Mouse (Mus musculus) heart, postnatal 0 days (tissue): ENCODE measurements around the gene Arhgef17. TPM values are rescaled to one million over a fixed set of nuclear protein-coding genes. Genes with fewer than 3 reads are reported as not detected.

Experiments used
- ATAC-seq: fragments of 200-750 bp; cut with Nextera tagmentation; 2 replicates; pipeline ENCODE4 v1.8.0; 2017; ENCODE audit warnings: low read depth, moderate number of reproducible peaks, moderate library complexity; ENCODE audit not compliant: insufficient read depth
- DNase-seq: peaks from one replicate; pipeline ENCODE4 v3.0.0-alpha.2; 2016; ENCODE audit warnings: low spot score
- H3K27ac ChIP-seq: fragments of 300-500 bp; sonication (generic); 2 replicates; pipeline ENCODE4 v1.5.1; 2014; ENCODE audit warnings: low read depth, mild to moderate bottlenecking
- H3K27me3 ChIP-seq: fragments of 300-500 bp; sonication (generic); 2 replicates; pipeline ENCODE4 v1.6.1; 2014; ENCODE audit warnings: low read length, mixed read lengths; ENCODE audit not compliant: control insufficient read depth, insufficient read depth
- H3K36me3 ChIP-seq: fragments of 300-500 bp; sonication (generic); replicated peaks from 2 replicates; pipeline ENCODE4 v1.6.1; 2014; ENCODE audit warnings: low read length, mixed read lengths; ENCODE audit not compliant: control insufficient read depth, insufficient read depth
- H3K4me1 ChIP-seq: fragments of 300-500 bp; sonication (generic); 2 replicates; pipeline ENCODE4 v1.6.1; 2014; ENCODE audit warnings: antibody characterized with exemption; ENCODE audit not compliant: control insufficient read depth, insufficient read depth
- H3K4me2 ChIP-seq: fragments of 300-500 bp; sonication (generic); 2 replicates; pipeline ENCODE4 v1.6.1; 2014; ENCODE audit warnings: low read depth, mild to moderate bottlenecking, low read length, moderate library complexity
- H3K4me3 ChIP-seq: fragments of 300-500 bp; sonication (generic); 2 replicates; pipeline ENCODE4 v1.5.1; 2014; ENCODE audit warnings: low read depth, low read length
- H3K9ac ChIP-seq: fragments of 300-500 bp; sonication (generic); replicated peaks from 2 replicates; pipeline ENCODE4 v1.6.1; 2014; ENCODE audit warnings: low read depth, low read length, mixed read lengths
- H3K9me3 ChIP-seq: fragments of 300-500 bp; sonication (generic); replicated peaks from 2 replicates; pipeline ENCODE4 v1.6.1; 2016; ENCODE audit warnings: low read length; ENCODE audit not compliant: control insufficient read depth
- CTCF ChIP-seq: IDR thresholded peaks from 2 replicates; pipeline ENCODE4 v1.5.1; 2016; ENCODE audit warnings: antibody characterized with exemption, control low read depth, low read depth
- EP300 ChIP-seq: IDR thresholded peaks from 2 replicates; pipeline ENCODE4 v1.6.1; 2016; ENCODE audit warnings: antibody characterized with exemption, low read depth
- WGBS: fragments of 180-500 bp; shearing (Covaris S2); extraction: QIAGEN DNeasy Blood & Tissue Kit; methylation state at CpG from one replicate; pipeline ENCODE4 v1.1.7; 2014; 5-methylcytosine and 5-hydroxymethylcytosine counted together
- polyA plus RNA-seq: library from polyadenylated mRNA; unstranded; fragments of >200 nt; fragmentation: Nextera tagmentation; extraction: Ambion mirVana; gene quantifications from 2 replicates; pipeline ENCODE4 v1.2.1, GENCODE M21; 2015
- total RNA-seq: library from RNA; depleted of rRNA; stranded (reverse); fragments of >200 nt; gene quantifications from 2 replicates; pipeline ENCODE4 v1.2.3, GENCODE M21; 2014; ENCODE audit warnings: low replicate concordance

The Arhgef17 gene
- total and polyA plus RNA-seq, 2 experiments from 2014 or later, result 2.8 to 28.4 TPM

GRCm38 (mm10) chr7:100868551-100868950, 63.4 kb downstream of the Arhgef17 start:
- 54% methylated on average over 4 of the region's 4 CpGs for WGBS
- H3K27me3 ChIP-seq, result no peaks in the 10 kb centered on the region
- H3K4me2 ChIP-seq, result no peak overlapping the region
- H3K27ac ChIP-seq, result no peak overlapping the region
- no peaks in the 10 kb centered on the region; the same call in 1 of the 2 replicates for H3K4me1 ChIP-seq
- DNase-seq (no peak), ATAC-seq (no peak)
- H3K9ac ChIP-seq, result no peak overlapping the region
- peaks cover 18% of the 10 kb centered on the region for H3K36me3 ChIP-seq
- H3K9me3 ChIP-seq, result no peaks in the 10 kb centered on the region
- H3K4me3 ChIP-seq, result no peak overlapping the region
- no peak for TF ChIP-seq CTCF
- TF ChIP-seq EP300, result no peak

- WGBS, result 50% methylated on average over 2 of the region's 2 CpGs
Observed at GRCm38 (mm10) chr7:100867561-100867960, 64.3 kb downstream of the Arhgef17 start.

DNA sequence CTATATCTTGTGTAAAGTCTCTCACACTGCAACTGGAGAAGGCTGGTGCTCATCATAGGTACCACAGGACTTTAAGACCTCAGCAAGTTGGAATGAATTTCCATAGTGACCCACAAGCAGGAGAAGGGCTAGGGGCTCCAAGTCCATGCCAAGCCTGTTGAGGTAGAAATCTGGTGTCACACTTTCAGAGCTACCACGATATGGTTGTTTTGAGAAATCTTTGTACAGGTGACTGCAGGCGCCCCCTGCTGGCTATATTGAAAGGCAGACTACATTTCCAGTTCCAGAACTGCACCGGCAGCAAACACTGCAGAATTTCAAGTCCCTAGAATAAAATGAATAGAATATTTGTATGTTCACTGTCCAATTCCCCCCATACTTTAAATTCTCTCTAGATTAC, 65.2 kb downstream of the Arhgef17 start:
- no peak overlapping the region for H3K4me2 ChIP-seq
- no peaks in the 10 kb centered on the region for H3K36me3 ChIP-seq
- WGBS, result 7% methylated on average over 3 of the region's 3 CpGs
- no peaks in the 10 kb centered on the region for H3K4me1 ChIP-seq
- DNase-seq (peak; percentile 69), ATAC-seq (no peak)
- no peaks in the 10 kb centered on the region for H3K27me3 ChIP-seq
- TF ChIP-seq EP300 (no peak), CTCF (peak; percentile 62)
- H3K27ac ChIP-seq, result no peak overlapping the region
- H3K9ac ChIP-seq, result no peak overlapping the region
- no peak overlapping the region for H3K4me3 ChIP-seq
- no peaks in the 10 kb centered on the region for H3K9me3 ChIP-seq

More at GRCm38 (mm10) chr7:100867561-100867960, 64.3 kb downstream of the Arhgef17 start:
- no peak overlapping the region for H3K4me3 ChIP-seq
- no peak for DNase-seq
- no peak overlapping the region for H3K9ac ChIP-seq
- peaks cover 8% of the 10 kb centered on the region; the same call in 1 of the 2 replicates for H3K36me3 ChIP-seq
- H3K4me2 ChIP-seq, result no peak overlapping the region
- no peak for TF ChIP-seq CTCF
- no peak for TF ChIP-seq EP300
- H3K27me3 ChIP-seq, result no peaks in the 10 kb centered on the region
- ATAC-seq, result no peak
- H3K4me1 ChIP-seq, result no peaks in the 10 kb centered on the region; the same call in 1 of the 2 replicates
- no peaks in the 10 kb centered on the region for H3K9me3 ChIP-seq
- H3K27ac ChIP-seq, result no peak overlapping the region

GRCm38 (mm10) chr7:100862828-100863638, 68.9 kb downstream of the Arhgef17 start, which contains the start of gene Relt:
TSS of gene Relt (minus strand) at chr7:100863446.
- Histone ChIP-seq H3K36me3 (no peaks in the 10 kb centered on the region), H3K27ac (peak within 1 kb of the TSS; percentile 75), H3K4me3 (peak within 1 kb of the TSS; percentile 75), H3K9me3 (no peaks in the 10 kb centered on the region), H3K4me1 (peaks cover 19% of the 10 kb centered on the region), H3K9ac (peak within 1 kb of the TSS; percentile 62), H3K27me3 (no peaks in the 10 kb centered on the region), H3K4me2 (peak within 1 kb of the TSS; percentile 81)
- peak; percentile 91 for DNase-seq
- peak; percentile 87 for TF ChIP-seq CTCF
- no peak for TF ChIP-seq EP300
- ATAC-seq, result peak; percentile 91
- under 1% methylated on average over 87 of the region's 91 CpGs for WGBS

- H3K4me1 ChIP-seq, result peaks cover 19% of the 10 kb centered on the region
- H3K4me2 ChIP-seq, result peak overlapping the region; percentile 81
- H3K27me3 ChIP-seq, result no peaks in the 10 kb centered on the region
- TF ChIP-seq CTCF (no peak), EP300 (no peak)
- H3K9ac ChIP-seq, result peak overlapping the region; percentile 62; the same call in 1 of the 2 replicates
- peak overlapping the region; percentile 75 for H3K4me3 ChIP-seq
- 0 out of 2 replicates have a peak overlapping the region, but pooled peaks have one; percentile 75 for H3K27ac ChIP-seq
- H3K9me3 ChIP-seq, result no peaks in the 10 kb centered on the region
- ATAC-seq (no peak), DNase-seq (no peak)
- no peaks in the 10 kb centered on the region for H3K36me3 ChIP-seq
- WGBS, result 15% methylated on average over 4 of the region's 4 CpGs
Observed at GRCm38 (mm10) chr7:100862353-100862752, 69.6 kb downstream of the Arhgef17 start.
